Mouse (Mus musculus) midbrain, embryonic 13.5 days (tissue): ENCODE results near the gene Fam129a. TPM values are rescaled to one million over a fixed set of nuclear protein-coding genes. Genes with fewer than 3 reads are reported as not detected.

ENCODE experiments used
- ATAC-seq: fragments of 200-750 bp; cut with Nextera tagmentation; 2 replicates; pipeline ENCODE4 v1.8.0; 2017; ENCODE audit warnings: mild to moderate bottlenecking, moderate TSS enrichment, moderate library complexity
- H3K27ac ChIP-seq: fragments of 300-500 bp; sonication (generic); 2 replicates; pipeline ENCODE4 v1.5.1; 2015; ENCODE audit warnings: inconsistent platforms, mild to moderate bottlenecking, moderate library complexity
- H3K27me3 ChIP-seq: fragments of 300-500 bp; sonication (generic); 2 replicates; pipeline ENCODE4 v1.6.1; 2015; ENCODE audit warnings: mild to moderate bottlenecking, inconsistent platforms
- H3K36me3 ChIP-seq: fragments of 300-500 bp; sonication (generic); 2 replicates; pipeline ENCODE4 v1.6.1; 2015; ENCODE audit warnings: mild to moderate bottlenecking, inconsistent platforms
- H3K4me1 ChIP-seq: fragments of 300-500 bp; sonication (generic); replicated peaks from 2 replicates; pipeline ENCODE4 v1.6.1; 2015; ENCODE audit warnings: inconsistent platforms
- H3K4me2 ChIP-seq: fragments of 300-500 bp; sonication (generic); replicated peaks from 2 replicates; pipeline ENCODE4 v1.6.1; 2015; ENCODE audit warnings: moderate library complexity, mild to moderate bottlenecking, inconsistent platforms
- H3K4me3 ChIP-seq: fragments of 300-500 bp; sonication (generic); replicated peaks from 2 replicates; pipeline ENCODE4 v1.5.1; 2015; ENCODE audit warnings: mild to moderate bottlenecking, inconsistent platforms
- H3K9ac ChIP-seq: fragments of 300-500 bp; sonication (generic); replicated peaks from 2 replicates; pipeline ENCODE4 v1.6.1; 2015; ENCODE audit warnings: mild to moderate bottlenecking, inconsistent platforms
- H3K9me3 ChIP-seq: fragments of 300-500 bp; sonication (generic); 2 replicates; pipeline ENCODE4 v1.6.1; 2016; ENCODE audit warnings: mild to moderate bottlenecking, inconsistent platforms
- WGBS: fragments of 180-500 bp; shearing (Covaris S2); methylation state at CpG from one replicate; pipeline ENCODE4 v1.1.7; 2015; 5-methylcytosine and 5-hydroxymethylcytosine counted together
- polyA plus RNA-seq: library from polyadenylated mRNA; unstranded; fragments of >200 nt; fragmentation: Nextera tagmentation; extraction: Ambion mirVana; gene quantifications from 2 replicates; pipeline ENCODE4 v1.2.1, GENCODE M21; 2015

Fam129a gene
- polyA plus RNA-seq, 1 experiment from 2014 or later = 0.78 TPM

DNA sequence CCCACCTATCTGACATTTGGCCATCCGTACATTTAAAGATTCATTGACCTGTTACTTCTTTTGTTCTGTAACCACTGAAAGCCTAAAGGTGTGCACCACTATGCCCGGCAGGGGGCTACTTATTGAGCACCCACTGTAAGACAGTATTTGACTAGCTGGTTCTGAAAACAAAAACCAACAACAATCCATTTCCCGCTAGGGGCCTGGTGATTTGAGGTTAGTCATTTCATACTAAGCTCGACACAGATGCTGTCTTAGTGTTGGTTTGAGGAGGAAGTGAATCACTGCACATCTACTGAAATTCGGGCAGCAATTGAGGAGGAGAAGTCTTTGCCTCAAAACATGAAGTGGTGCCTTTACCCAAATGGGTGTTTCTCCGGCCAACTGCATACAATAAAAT lies 89.9 kb downstream of the Fam129a start:
- no peak for ATAC-seq
- WGBS = 90% methylated on average over 6 of the region's 6 CpGs

DNA sequence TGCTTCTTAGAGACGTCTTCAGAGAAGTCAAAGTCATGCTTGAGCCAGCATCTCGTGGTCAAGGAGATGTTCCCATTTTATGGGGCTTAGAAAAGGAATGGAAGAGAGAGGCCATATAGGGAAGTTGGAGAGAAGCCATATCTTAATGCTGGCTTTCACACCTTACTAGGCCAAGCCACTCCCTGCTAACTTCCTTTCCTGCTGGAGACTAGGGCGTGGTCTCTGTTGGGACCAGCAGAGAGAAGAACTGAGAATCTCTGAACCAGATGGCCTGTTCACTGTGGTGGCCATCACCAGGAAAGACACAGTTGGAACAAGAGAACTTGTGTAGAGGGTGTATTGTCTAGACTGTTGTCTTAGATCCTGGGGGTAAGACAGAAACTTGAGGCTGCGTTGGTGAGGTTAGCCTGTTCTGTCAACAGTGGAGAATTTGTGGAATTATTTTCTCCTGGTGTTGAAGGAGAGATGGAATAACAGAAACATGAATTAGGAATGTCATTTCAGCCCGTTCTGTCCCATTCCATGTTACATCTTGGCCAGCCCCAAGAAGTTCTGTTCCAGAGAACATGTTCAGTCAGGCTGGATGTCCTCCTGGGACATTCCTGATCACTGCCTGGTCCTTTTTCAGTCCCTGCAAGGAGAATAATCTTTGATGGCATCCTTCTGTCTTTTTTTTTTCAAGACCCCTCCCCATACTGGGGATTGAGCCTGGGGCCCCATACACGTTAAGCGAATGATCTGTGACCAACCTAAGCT lies 90.9 kb downstream of the Fam129a start:
- H3K27ac ChIP-seq = no peak overlapping the region
- H3K27me3 ChIP-seq = no peaks in the 10 kb centered on the region
- 0 out of 2 replicates have a peak, but pooled peaks cover 5% of the 10 kb centered on the region for H3K4me1 ChIP-seq
- H3K9me3 ChIP-seq = no peaks in the 10 kb centered on the region
- no peak overlapping the region for H3K4me2 ChIP-seq
- no peak overlapping the region for H3K9ac ChIP-seq
- H3K36me3 ChIP-seq = no peaks in the 10 kb centered on the region
- no peak for ATAC-seq
- H3K4me3 ChIP-seq = no peak overlapping the region
- 89% methylated on average over 7 of the region's 7 CpGs for WGBS

More for the DNA sequence above, 89.9 kb downstream of the Fam129a start:
- Histone ChIP-seq H3K4me3 (no peak overlapping the region), H3K9me3 (no peaks in the 10 kb centered on the region), H3K9ac (no peak overlapping the region), H3K27ac (no peak overlapping the region), H3K4me1 (0 out of 2 replicates have a peak, but pooled peaks cover 6% of the 10 kb centered on the region), H3K4me2 (no peak overlapping the region), H3K27me3 (no peaks in the 10 kb centered on the region), H3K36me3 (no peaks in the 10 kb centered on the region)

DNA sequence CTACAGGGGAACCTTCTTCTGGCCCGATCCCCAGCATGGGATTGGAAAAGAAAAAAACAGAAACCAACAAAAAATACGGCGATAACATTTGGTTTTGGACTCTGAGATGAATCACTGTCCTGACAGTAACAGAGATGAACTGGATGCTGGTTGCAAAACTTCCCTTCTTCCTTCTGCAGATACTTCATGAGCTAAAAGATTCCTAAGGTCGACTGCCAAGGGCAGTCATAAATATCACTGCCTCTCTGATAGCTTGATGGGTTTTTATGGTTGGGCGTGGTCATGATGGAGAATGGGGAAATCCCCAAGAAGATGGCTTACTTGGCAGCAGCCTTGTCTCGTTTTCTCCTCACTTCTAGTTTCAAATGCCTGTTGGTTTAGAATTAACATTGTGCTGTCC lies 92.0 kb downstream of the Fam129a start:
- H3K9me3 ChIP-seq = no peaks in the 10 kb centered on the region
- no peak for ATAC-seq
- H3K4me1 ChIP-seq = no peaks in the 10 kb centered on the region
- no peaks in the 10 kb centered on the region for H3K36me3 ChIP-seq
- H3K27ac ChIP-seq = no peak overlapping the region
- no peaks in the 10 kb centered on the region for H3K27me3 ChIP-seq
- no peak overlapping the region for H3K4me3 ChIP-seq
- no peak overlapping the region for H3K4me2 ChIP-seq
- no peak overlapping the region for H3K9ac ChIP-seq
- 89% methylated on average over 6 of the region's 6 CpGs for whole genome bisulfite sequencing

DNA sequence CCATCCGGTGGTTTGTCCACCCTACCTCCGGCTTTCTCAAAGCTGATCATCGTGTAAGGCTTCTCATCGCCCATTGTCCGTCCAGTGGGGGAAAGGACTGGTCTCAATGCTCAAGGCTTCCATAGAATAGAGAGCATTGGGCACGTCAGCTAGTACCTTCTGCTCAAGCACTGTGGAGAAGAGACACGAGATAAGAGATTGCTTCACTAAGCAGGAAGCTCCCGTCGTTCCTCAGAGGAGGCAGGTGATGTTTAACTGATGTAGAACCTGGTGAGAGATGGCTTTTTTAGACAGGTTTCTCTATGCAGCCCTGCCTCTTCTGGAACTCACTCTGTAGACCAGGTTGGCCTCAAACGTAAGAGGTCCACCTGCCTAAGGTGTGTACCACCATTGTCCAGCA lies 93.4 kb downstream of the Fam129a start:
- Histone ChIP-seq H3K36me3 (no peaks in the 10 kb centered on the region), H3K9me3 (no peaks in the 10 kb centered on the region), H3K9ac (no peak overlapping the region), H3K4me1 (no peaks in the 10 kb centered on the region), H3K27ac (no peak overlapping the region), H3K27me3 (no peaks in the 10 kb centered on the region), H3K4me3 (no peak overlapping the region), H3K4me2 (no peak overlapping the region)
- no peak for ATAC-seq
- WGBS = 95% methylated on average over 10 of the region's 10 CpGs

DNA sequence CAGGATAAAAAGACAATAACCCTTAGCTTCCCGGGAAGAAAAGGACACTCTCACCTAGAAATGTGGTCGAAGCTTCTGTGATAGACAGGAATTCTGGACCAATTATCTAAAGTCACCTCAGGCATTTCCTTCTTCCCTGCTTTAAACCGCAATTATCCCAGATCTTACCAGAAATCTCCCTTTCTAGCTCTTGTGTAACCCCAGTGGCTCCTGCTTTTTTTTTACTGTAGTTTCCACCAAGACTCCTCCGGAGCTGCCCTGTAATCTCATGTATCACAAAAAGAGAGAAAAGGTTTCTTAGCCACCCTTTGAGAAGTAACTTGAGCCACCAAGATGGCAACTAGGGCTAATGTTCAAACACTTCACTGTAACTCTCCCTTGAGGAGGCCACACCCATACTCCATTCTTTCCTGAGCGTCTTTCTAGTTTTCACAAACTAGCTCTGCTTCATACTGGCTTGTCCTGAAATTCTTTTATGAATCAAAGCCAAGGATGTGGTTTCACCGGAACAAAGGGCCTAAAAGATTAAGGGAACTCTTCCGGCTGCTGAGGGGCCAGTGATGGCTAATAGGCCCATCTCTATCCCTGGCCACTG lies 93.9 kb downstream of the Fam129a start:
- H3K9ac ChIP-seq = no peak overlapping the region
- WGBS = 82% methylated on average over 7 of the region's 7 CpGs
- no peak overlapping the region for H3K4me3 ChIP-seq
- ATAC-seq = no peak
- H3K36me3 ChIP-seq = no peaks in the 10 kb centered on the region
- no peak overlapping the region for H3K4me2 ChIP-seq
- no peaks in the 10 kb centered on the region for H3K4me1 ChIP-seq
- H3K27ac ChIP-seq = no peak overlapping the region
- H3K27me3 ChIP-seq = no peaks in the 10 kb centered on the region
- no peaks in the 10 kb centered on the region for H3K9me3 ChIP-seq

DNA sequence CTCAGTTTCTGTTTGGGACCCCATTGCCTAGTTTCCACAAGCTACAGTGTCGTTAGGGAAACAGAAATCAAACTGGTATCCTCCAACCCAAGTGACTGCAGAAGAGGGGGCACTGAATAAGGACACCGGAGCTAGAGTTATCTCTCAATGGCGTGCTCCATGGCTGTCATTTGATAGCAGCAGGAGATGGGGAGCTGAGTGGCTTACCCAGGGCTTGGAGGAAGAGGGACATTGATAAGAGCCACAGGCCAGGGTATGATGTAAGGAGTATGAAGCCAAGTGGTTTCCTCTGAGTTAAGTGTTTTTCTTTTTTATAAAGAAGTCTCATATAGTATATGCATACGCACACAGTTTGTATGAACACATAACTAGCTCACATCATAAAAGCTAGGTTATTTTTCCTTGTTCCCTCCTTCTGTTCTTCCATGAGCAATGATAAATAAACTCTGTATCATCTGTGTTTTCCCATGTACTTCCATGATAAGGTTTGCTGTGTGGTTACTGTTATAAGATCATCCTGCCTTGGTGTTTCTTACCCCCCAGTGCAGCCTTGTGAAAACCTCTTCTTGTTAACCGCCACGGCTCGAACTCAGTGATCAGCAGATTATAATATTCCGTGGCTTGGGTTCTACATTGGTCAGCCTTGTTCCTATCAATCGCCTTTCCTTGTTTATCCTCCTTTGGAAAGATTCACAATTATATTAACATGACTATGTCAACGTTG lies 96.5 kb downstream of the Fam129a start:
- 91% methylated on average over 10 of the region's 10 CpGs for WGBS
- no peaks in the 10 kb centered on the region for H3K4me1 ChIP-seq
- no peaks in the 10 kb centered on the region for H3K27me3 ChIP-seq
- no peaks in the 10 kb centered on the region for H3K36me3 ChIP-seq
- no peak overlapping the region for H3K9ac ChIP-seq
- no peak for ATAC-seq
- no peaks in the 10 kb centered on the region for H3K9me3 ChIP-seq
- no peak overlapping the region for H3K4me3 ChIP-seq
- H3K4me2 ChIP-seq = no peak overlapping the region
- no peak overlapping the region for H3K27ac ChIP-seq

DNA sequence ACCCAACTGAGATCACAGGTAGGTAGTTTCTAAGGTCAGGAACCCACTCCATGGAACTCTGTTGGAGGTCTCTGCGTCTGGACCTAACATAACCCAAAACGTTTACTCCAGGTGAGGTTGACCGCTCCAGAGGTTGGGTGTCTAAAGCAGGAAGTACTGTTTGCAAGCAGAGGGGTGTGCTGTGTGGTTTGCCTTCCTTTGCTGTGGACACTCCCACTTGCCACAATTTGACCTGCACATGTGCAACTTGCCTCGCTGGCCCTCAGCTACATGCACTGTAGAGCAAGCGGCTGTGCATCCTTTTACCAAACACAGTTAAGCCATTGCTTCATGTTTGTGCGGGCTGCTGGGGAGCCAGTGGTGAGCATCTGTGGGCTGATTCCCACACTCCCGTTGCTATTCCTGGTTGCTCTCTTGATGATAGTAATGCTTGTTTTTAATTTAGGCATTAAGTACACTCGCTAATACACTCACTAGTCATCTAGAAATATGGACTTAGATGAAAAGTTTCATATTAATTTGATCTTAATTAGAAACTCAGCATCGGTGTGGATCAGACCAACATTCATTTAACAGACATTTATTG lies 99.1 kb downstream of the Fam129a start:
- WGBS = 90% methylated on average over 9 of the region's 9 CpGs
- Histone ChIP-seq H3K4me3 (no peak overlapping the region), H3K27ac (no peak overlapping the region), H3K4me1 (no peaks in the 10 kb centered on the region), H3K4me2 (no peak overlapping the region), H3K36me3 (no peaks in the 10 kb centered on the region), H3K9me3 (no peaks in the 10 kb centered on the region), H3K27me3 (no peaks in the 10 kb centered on the region), H3K9ac (no peak overlapping the region)
- no peak for ATAC-seq

DNA sequence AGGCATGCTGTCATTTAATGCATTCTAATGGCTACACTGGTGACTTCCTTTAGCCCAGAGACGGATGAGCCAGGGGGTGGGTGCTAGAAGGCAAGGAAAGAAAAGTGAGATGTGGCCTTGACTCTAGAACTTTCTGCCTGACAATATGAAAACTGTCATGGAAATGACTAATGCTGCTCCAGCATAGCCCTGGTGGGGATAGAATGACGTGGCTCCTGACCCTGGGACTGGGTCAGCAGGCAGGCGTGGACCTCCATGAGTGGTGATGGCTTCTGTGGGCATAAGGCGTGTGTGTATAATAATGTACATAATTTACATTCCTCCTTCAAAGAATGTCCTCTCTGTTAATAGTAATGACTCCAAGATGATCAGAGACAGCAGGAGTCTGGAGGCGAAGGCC lies 104.7 kb downstream of the Fam129a start:
- Histone ChIP-seq H3K9ac (no peak overlapping the region), H3K9me3 (no peaks in the 10 kb centered on the region), H3K27me3 (no peaks in the 10 kb centered on the region), H3K4me2 (no peak overlapping the region), H3K4me3 (no peak overlapping the region), H3K36me3 (no peaks in the 10 kb centered on the region), H3K4me1 (no peaks in the 10 kb centered on the region), H3K27ac (no peak overlapping the region)
- ATAC-seq = no peak
- 82% methylated on average over 5 of the region's 5 CpGs for WGBS

DNA sequence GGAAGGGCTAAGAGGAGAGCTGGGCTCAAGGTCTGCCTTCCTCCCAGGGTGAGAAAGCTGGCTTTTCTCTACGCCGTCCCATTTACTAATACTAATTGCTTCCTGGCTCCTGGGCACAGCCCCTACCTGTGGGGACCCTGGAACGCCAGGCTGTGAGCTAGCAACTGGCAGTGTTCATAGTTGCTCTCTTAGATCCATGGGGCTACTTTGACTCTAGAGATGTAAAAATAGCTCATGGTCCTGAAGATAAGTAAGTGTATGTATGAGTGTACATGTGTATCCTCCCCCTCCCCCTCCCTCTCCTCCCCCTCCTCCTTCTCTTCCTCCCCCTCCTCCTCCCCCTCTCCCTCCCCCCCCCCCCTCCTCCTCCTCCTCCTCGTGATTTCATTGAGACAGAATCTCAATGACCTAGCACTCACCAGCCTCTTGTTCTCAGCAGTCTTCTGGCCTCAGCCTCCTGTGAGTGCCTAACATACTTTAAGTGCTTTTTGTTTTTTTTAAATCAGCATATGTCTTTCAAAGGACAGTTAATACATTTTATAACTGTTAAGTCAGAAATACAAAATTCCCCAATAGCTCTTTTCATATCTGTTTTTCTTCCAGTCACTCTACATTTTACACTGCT lies 106.3 kb downstream of the Fam129a start:
- Histone ChIP-seq H3K4me3 (no peak overlapping the region), H3K27me3 (no peaks in the 10 kb centered on the region), H3K36me3 (no peaks in the 10 kb centered on the region), H3K4me1 (no peaks in the 10 kb centered on the region), H3K9me3 (no peaks in the 10 kb centered on the region), H3K4me2 (no peak overlapping the region), H3K9ac (no peak overlapping the region), H3K27ac (no peak overlapping the region)
- ATAC-seq = no peak
- WGBS = 53% methylated on average over 3 of the region's 4 CpGs

DNA sequence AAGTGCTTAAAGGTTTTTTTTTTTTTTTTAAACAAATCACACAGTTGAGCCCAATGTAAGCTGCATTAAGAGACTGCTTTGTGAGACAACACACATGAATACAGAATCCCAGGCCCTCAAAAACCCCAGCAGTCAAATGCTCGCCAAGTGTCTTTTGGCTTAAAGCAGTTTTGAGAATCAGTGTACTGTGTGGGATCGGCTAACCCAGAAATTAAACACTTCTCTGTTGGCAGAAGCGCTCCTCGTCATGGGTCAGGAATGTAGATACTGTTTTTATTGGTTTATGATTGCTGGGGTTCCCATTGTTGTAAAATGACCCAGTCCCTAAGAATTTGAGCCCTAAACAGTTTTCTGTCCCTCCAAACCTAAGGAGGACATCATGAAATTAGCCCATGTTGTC lies 107.0 kb downstream of the Fam129a start:
- no peak overlapping the region for H3K27ac ChIP-seq
- H3K4me1 ChIP-seq = no peaks in the 10 kb centered on the region
- no peaks in the 10 kb centered on the region for H3K27me3 ChIP-seq
- H3K9me3 ChIP-seq = no peaks in the 10 kb centered on the region
- ATAC-seq = no peak
- 66% methylated on average over 4 of the region's 4 CpGs for WGBS
- H3K4me2 ChIP-seq = no peak overlapping the region
- H3K36me3 ChIP-seq = no peaks in the 10 kb centered on the region
- no peak overlapping the region for H3K9ac ChIP-seq
- no peak overlapping the region for H3K4me3 ChIP-seq

DNA sequence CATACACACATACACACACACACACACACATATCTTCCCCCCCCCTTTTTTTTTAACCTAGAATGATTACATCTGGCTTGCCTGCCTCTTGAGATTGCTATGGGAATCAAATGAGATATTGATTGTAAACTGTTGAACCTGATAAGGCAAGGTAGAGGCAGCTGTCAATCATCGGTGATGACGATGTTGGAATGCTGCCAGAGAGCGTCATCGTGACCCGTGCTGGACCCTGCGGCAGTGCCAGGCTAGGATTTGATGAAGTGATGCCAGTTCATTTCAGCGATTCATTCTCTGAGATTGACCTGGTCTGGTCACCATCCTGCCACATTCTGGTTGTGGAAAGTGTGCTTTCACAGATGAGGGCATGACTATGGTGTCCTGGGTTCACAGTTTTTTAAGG lies 108.2 kb downstream of the Fam129a start:
- H3K4me3 ChIP-seq = no peak overlapping the region
- H3K36me3 ChIP-seq = no peaks in the 10 kb centered on the region
- H3K9me3 ChIP-seq = no peaks in the 10 kb centered on the region
- H3K4me2 ChIP-seq = no peak overlapping the region
- H3K27ac ChIP-seq = no peak overlapping the region
- ATAC-seq = no peak
- H3K4me1 ChIP-seq = no peaks in the 10 kb centered on the region
- WGBS = 86% methylated on average over 7 of the region's 7 CpGs
- H3K9ac ChIP-seq = no peak overlapping the region
- H3K27me3 ChIP-seq = no peaks in the 10 kb centered on the region
